Mouse (Mus musculus) ovary, postnatal 36 days (tissue): ENCODE results near the gene Ppfibp1.

ENCODE experiments used
- DNase-seq: peaks from one replicate; pipeline ENCODE4 v3.0.0; 2022; ENCODE audit warnings: low spot score, mixed read lengths

Ppfibp1 gene

GRCm38 (mm10) chr6:147042291-147043290 lies 154.3 kb downstream of the Ppfibp1 start, which contains the start of gene Mrps35:
TSS of gene Mrps35 (plus strand) at chr6:147042764.
- peak; percentile 89 for DNase-seq

DNA sequence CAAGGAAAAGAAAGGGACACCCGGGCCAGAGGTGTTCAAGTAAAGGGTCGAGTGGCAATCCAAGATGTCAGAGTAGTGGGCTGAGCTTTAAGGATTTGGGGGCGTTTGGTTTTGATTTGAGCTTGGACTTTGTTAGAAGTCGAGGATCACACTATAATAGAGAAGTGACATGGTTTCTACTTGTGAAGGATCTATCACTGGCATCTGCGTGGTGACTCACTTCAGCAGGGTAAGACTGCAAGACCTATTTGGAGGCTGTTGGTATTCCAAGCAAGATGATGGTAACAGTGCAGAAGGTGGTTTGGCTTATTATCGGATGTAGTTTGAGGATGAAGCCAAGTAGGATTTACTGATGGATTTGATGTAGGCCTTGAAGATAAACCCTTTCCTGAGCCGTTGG lies 155.3 kb downstream of the Ppfibp1 start:
- no peak for DNase-seq

GRCm38 (mm10) chr6:147049239-147049805 lies 161.0 kb downstream of the Ppfibp1 start:
- no peak for DNase-seq

- no peak for DNase-seq
These were observed 163.4 kb downstream of the Ppfibp1 start for GRCm38 (mm10) chr6:147051666-147052065.

- no peak for DNase-seq
These were observed 164.2 kb downstream of the Ppfibp1 start for GRCm38 (mm10) chr6:147052440-147052839.

- no peak for DNase-seq
These were observed 165.7 kb downstream of the Ppfibp1 start for GRCm38 (mm10) chr6:147053785-147054646.

DNA sequence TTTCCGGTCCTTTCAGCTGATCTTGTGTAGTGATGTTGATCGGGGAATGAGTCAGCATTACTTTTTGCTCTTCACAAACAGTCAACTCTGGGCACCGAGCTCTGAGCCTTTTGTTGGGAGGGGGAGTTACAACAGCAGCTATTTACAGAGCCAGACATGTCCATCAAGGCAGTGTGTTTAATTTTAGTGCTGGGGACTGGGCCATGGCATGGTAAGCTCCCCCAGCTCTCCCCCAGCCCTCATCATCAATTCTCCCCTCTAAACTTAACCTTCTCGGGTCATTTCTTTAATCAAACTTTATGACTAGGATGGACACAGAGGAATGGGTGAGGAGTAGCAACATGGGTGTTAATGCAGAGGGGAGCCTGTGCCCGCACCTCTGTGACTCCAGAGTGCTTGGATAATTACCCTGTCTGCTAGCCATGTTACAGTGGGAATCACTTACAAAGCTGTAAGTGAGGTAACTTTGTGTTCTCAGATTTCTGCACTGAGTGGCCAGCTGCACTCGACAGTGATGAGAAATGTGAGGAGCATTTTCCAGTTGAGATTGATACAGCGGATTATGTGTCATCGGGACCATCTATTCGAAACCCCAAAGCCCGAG lies 167.2 kb downstream of the Ppfibp1 start:
- no peak for DNase-seq

- no peak for DNase-seq
These were observed 171.0 kb downstream of the Ppfibp1 start for GRCm38 (mm10) chr6:147059326-147059725.

- no peak for DNase-seq
These were observed 173.3 kb downstream of the Ppfibp1 start for GRCm38 (mm10) chr6:147061630-147062029.

DNA sequence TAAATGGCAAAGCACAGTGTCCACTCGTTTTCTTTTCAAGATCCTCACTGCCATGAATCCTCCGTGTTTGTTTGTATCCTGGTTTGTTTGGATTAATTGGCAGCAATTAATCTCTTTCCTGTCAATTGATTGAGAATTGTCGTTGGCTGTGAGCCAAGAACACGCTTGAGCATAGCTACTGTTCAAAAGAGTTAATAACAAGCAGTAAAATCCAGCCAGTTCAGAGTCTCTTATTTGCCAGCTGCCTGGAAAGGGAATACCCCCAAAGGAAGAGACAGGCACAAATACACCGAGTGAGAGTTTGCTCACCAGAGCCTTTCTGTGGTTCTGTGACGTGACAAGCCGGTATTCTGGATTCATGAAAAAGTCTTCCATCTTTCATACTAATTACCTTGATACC lies 173.7 kb downstream of the Ppfibp1 start:
- DNase-seq, result no peak

GRCm38 (mm10) chr6:147062694-147063093 lies 174.4 kb downstream of the Ppfibp1 start:
- no peak for DNase-seq

DNA sequence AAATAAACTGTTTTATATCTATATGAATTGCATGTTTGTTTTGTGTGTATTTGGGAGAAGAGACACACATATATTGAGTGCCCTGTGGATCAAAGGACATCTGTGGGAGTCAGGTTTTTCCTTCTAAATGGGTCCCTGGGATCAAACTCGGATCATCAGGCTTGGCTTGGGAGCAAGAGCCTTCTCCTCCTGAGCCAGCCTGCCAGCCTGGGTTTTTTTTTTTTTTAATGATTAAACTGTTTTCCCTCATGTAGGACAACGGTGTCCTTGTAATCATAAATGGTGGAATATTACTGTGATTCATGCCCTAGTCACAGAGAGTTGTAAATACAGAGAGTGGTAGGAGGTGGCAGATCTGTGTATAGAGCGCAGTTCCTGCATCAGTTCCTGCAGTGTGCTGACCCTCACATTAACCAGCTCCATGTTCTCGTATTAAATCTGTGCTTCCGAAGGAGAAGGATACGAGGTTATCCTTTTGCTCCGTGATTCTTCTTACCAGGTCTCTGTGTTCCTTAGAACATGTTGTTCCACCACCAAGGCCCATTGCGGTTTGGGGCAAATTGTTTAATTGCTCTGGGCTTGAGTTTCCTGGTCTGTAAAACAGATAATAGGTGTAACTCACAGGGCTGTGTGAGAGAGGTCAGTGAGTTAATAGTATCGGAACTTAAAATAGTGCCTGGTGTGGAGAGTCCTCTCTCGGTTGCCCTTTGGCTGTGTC lies 176.1 kb downstream of the Ppfibp1 start:
- no peak for DNase-seq

DNA sequence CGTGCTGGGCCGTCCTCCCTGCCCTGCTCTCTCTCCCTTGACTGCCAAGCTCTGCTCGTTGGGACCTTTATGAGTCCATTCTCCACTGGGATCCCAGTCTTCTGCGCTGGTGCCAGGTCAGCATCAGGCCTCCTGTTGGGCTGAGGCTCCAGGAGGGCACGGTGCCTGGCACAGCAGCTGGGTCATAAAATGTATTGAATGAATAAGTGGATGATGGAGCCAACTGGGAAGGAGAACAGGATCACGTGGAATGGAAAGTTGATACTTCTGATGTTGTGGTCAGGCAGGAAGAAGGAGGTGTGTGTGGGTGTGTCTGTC lies 176.6 kb downstream of the Ppfibp1 start:
- DNase-seq, result no peak

DNA sequence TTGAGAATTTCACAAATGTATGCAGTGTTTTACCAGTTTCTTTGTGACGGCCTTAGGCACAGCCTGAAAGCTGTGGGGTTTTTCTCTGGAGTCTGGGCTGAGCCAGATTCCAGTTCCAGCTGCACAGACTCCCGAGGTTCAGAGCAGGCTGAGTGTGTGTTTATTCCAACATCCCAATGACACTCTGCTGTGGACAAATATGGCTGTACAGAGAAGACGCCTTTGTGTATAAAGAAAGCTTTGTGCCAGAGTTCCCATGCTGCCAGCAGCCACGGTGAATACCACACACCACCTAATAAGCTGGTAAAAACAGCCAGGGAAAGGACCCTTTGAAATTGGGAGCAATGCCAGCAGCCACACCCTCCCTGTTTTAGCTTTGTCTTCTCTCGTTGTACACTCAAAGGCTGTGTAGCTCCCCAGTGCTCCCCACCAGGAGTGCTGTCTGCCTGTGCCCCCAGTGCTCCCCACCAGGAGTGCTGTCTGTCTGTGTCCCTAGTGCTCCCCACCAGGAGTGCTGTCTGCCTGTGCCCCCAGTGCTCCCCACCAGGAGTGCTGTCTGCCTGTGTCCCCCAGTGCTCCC lies 187.6 kb downstream of the Ppfibp1 start:
- no peak for DNase-seq

DNA sequence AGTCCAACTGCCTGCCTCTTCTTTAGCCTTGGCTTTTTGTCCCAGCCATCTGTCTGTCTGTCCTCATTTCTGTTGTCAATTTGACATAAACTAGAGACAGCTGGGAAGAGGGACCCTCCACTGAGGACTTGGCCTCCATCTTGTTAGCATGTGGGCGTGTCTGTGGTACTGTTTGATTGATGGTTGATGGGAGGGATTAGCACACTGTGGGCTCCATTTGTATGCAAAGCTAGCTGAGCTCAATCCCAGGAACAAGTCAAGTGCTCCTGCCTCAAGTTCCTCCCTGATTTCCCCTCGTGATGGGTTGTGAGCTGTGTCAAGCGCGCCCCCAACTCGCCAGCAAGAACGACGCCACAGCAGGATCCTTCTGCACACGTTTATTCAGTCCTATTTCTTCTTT lies 188.6 kb downstream of the Ppfibp1 start:
- no peak for DNase-seq

- no peak for DNase-seq
These were observed 191.6 kb downstream of the Ppfibp1 start for GRCm38 (mm10) chr6:147079919-147080318.
